Mouse (Mus musculus) cerebellum, adult 2 months (tissue): Measurements from ENCODE around the gene Prr12.

Source experiments
- CTCF ChIP-seq: fragments of 200-500 bp; IDR thresholded peaks from 2 replicates; pipeline ENCODE4 v1.5.1; 2011; ENCODE audit warnings: low read depth, mild to moderate bottlenecking, control low read depth, low read length, moderate library complexity, borderline replicate concordance; ENCODE audit not compliant: insufficient read depth
- POLR2A ChIP-seq: fragments of 200-500 bp; IDR thresholded peaks from 2 replicates; pipeline ENCODE4 v1.6.1; 2011; ENCODE audit warnings: low read length, control low read depth, borderline replicate concordance; ENCODE audit not compliant: insufficient read depth

- TF ChIP-seq POLR2A (no peak), CTCF (no peak)
Observed at GRCm38 (mm10) chr7:45048923-45049657, 3.6 kb downstream of the Prr12 start.
